Mouse (Mus musculus) forebrain, postnatal 0 days (tissue): ENCODE measurements around the gene Panx3. TPM values are rescaled to one million over a fixed set of nuclear protein-coding genes. Genes with fewer than 3 reads are reported as not detected.

Source experiments
- ATAC-seq: fragments of 200-750 bp; cut with Nextera tagmentation; 2 replicates; pipeline ENCODE4 v1.8.0; 2017; ENCODE audit warnings: mild to moderate bottlenecking, moderate library complexity
- DNase-seq: peaks from one replicate; pipeline ENCODE4 v3.0.0-alpha.2; 2015
- H3K27ac ChIP-seq: fragments of 300-500 bp; sonication (generic); 2 replicates; pipeline ENCODE4 v1.5.1; 2014; ENCODE audit warnings: low read depth, mild to moderate bottlenecking, antibody characterized with exemption, low read length, moderate library complexity, mixed read lengths
- H3K27me3 ChIP-seq: fragments of 300-500 bp; sonication (generic); 2 replicates; pipeline ENCODE4 v1.6.1; 2014; ENCODE audit warnings: mild to moderate bottlenecking, low read length, mixed read lengths; ENCODE audit not compliant: insufficient read depth
- H3K36me3 ChIP-seq: fragments of 300-500 bp; sonication (generic); 2 replicates; pipeline ENCODE4 v1.6.1; 2014; ENCODE audit warnings: mild to moderate bottlenecking, moderate library complexity; ENCODE audit not compliant: insufficient read depth
- H3K4me1 ChIP-seq: fragments of 300-500 bp; sonication (generic); 2 replicates; pipeline ENCODE4 v1.6.1; 2014; ENCODE audit warnings: antibody characterized with exemption; ENCODE audit not compliant: insufficient read depth
- H3K4me2 ChIP-seq: fragments of 300-500 bp; sonication (generic); 2 replicates; pipeline ENCODE4 v1.6.1; 2014; ENCODE audit warnings: low read depth, mild to moderate bottlenecking, moderate library complexity
- H3K4me3 ChIP-seq: fragments of 300-500 bp; sonication (generic); 2 replicates; pipeline ENCODE4 v1.5.1; 2014; ENCODE audit warnings: low read depth, low read length, mixed read lengths
- H3K9ac ChIP-seq: fragments of 300-500 bp; sonication (generic); 2 replicates; pipeline ENCODE4 v1.6.1; 2014; ENCODE audit warnings: mild to moderate bottlenecking
- H3K9me3 ChIP-seq: fragments of 300-500 bp; sonication (generic); 2 replicates; pipeline ENCODE4 v1.6.1; 2016; ENCODE audit warnings: low read length
- CTCF ChIP-seq: sonication (generic); IDR thresholded peaks from 2 replicates; pipeline ENCODE4 v1.5.1; 2016; ENCODE audit warnings: antibody characterized with exemption, control low read depth, low read depth
- WGBS: fragments of 180-500 bp; shearing (Covaris S2); extraction: QIAGEN DNeasy Blood & Tissue Kit; methylation state at CpG from one replicate; pipeline ENCODE4 v1.1.7; 2014; 5-methylcytosine and 5-hydroxymethylcytosine counted together
- polyA plus RNA-seq: library from polyadenylated mRNA; unstranded; fragments of >200 nt; fragmentation: Nextera tagmentation; extraction: Ambion mirVana; gene quantifications from 2 replicates; pipeline ENCODE4 v1.2.1, GENCODE M21; 2015
- total RNA-seq: library from RNA; depleted of rRNA; stranded (reverse); fragments of >200 nt; gene quantifications from 2 replicates; pipeline ENCODE4 v1.2.3, GENCODE M21; 2014

The Panx3 gene
- total and polyA plus RNA-seq, 2 experiments from 2014 or later, result 1.8 TPM; not detected in 1

GRCm38 (mm10) chr9:37636335-37636734 is 32.7 kb downstream of the Panx3 start:
- H3K27ac ChIP-seq, result peak overlapping the region; percentile 54
- H3K4me3 ChIP-seq, result no peak overlapping the region
- DNase-seq (peak; percentile 73), ATAC-seq (peak; percentile 57; the same call in 1 of the 2 replicates)
- TF ChIP-seq CTCF, result peak; percentile 84
- H3K36me3 ChIP-seq, result no peaks in the 10 kb centered on the region
- H3K9me3 ChIP-seq, result no peaks in the 10 kb centered on the region
- 14% methylated on average over 7 of the region's 7 CpGs for WGBS
- no peak overlapping the region for H3K4me2 ChIP-seq
- H3K27me3 ChIP-seq, result no peaks in the 10 kb centered on the region
- no peak overlapping the region for H3K9ac ChIP-seq
- H3K4me1 ChIP-seq, result no peaks in the 10 kb centered on the region

DNA sequence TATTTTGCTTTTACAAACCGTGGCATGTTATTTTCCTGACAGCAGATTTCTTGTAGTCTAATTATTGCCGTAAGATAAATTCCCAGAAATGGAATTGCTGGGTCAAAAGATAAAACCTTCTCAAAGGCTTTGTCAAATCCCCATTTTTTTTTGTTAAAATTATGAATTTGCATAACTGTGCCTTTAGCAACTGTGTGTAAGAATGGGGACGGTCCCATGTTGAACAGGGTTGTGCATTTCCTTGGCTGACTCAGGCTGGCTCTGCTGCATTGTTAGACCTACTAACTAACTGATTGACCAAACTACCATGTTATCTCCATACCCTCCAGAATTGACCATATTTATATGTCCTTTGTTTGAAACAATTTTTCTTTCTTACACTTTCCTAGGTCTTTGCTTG is 34.8 kb downstream of the Panx3 start:
- 93% methylated on average over 3 of the region's 3 CpGs for WGBS
- no peak for TF ChIP-seq CTCF
- Histone ChIP-seq H3K9ac (no peak overlapping the region), H3K4me1 (no peaks in the 10 kb centered on the region), H3K36me3 (no peaks in the 10 kb centered on the region), H3K4me3 (no peak overlapping the region), H3K27me3 (no peaks in the 10 kb centered on the region), H3K4me2 (no peak overlapping the region), H3K9me3 (no peaks in the 10 kb centered on the region), H3K27ac (no peak overlapping the region)
- no peak for DNase-seq
- ATAC-seq, result no peak

DNA sequence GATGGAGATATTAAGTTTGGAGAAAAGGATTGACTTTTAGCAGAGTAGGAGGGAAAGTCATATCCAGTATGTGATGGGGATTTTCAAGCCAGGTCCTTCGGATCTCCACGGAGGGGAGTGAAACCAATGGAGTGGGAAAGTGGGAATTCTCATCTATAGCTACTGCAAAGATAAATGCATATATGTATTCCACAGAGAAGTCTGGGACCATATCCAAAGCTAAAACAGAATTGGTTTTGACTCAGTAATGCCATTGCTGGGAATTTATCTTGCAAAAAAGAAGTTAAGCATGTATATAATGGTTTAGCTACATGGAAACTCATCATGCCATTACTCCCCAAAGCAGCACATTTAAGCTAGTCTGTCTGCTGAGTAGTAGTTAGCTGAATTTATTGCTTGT is 36.7 kb downstream of the Panx3 start:
- WGBS, result 71% methylated on average over 2 of the region's 2 CpGs
- Histone ChIP-seq H3K27me3 (no peaks in the 10 kb centered on the region), H3K4me2 (no peak overlapping the region), H3K9ac (no peak overlapping the region), H3K36me3 (no peaks in the 10 kb centered on the region), H3K4me3 (no peak overlapping the region), H3K9me3 (no peaks in the 10 kb centered on the region), H3K4me1 (no peaks in the 10 kb centered on the region), H3K27ac (no peak overlapping the region)
- ATAC-seq (no peak), DNase-seq (no peak)
- TF ChIP-seq CTCF, result no peak

GRCm38 (mm10) chr9:37629941-37630340 is 39.1 kb downstream of the Panx3 start:
- 93% methylated on average over 2 of the region's 2 CpGs for WGBS

GRCm38 (mm10) chr9:37628581-37628980 is 40.5 kb downstream of the Panx3 start:
- H3K27ac ChIP-seq, result no peak overlapping the region
- H3K9me3 ChIP-seq, result no peaks in the 10 kb centered on the region
- H3K4me2 ChIP-seq, result no peak overlapping the region
- H3K4me1 ChIP-seq, result peaks cover 17% of the 10 kb centered on the region
- 41% methylated on average over 4 of the region's 4 CpGs for WGBS
- no peak for ATAC-seq
- DNase-seq, result no peak
- TF ChIP-seq CTCF, result no peak
- no peak overlapping the region for H3K4me3 ChIP-seq
- no peak overlapping the region for H3K9ac ChIP-seq
- H3K27me3 ChIP-seq, result no peaks in the 10 kb centered on the region
- no peaks in the 10 kb centered on the region for H3K36me3 ChIP-seq

More at GRCm38 (mm10) chr9:37629941-37630340, 39.1 kb downstream of the Panx3 start:
- no peak overlapping the region for H3K4me2 ChIP-seq
- H3K27ac ChIP-seq, result no peak overlapping the region
- no peaks in the 10 kb centered on the region for H3K9me3 ChIP-seq
- no peak overlapping the region for H3K4me3 ChIP-seq
- peaks cover 16% of the 10 kb centered on the region for H3K4me1 ChIP-seq
- no peak for TF ChIP-seq CTCF
- ATAC-seq (no peak), DNase-seq (no peak)
- H3K27me3 ChIP-seq, result no peaks in the 10 kb centered on the region
- H3K36me3 ChIP-seq, result no peaks in the 10 kb centered on the region
- no peak overlapping the region for H3K9ac ChIP-seq

- no peak overlapping the region for H3K4me2 ChIP-seq
- no peaks in the 10 kb centered on the region for H3K36me3 ChIP-seq
- H3K27me3 ChIP-seq, result no peaks in the 10 kb centered on the region
- peaks cover 17% of the 10 kb centered on the region for H3K4me1 ChIP-seq
- no peak overlapping the region for H3K9ac ChIP-seq
- WGBS, result 95% methylated on average over 1 of the region's 1 CpGs
- no peak for DNase-seq
- H3K4me3 ChIP-seq, result no peak overlapping the region
- H3K9me3 ChIP-seq, result no peaks in the 10 kb centered on the region
- no peak for ATAC-seq
- no peak overlapping the region for H3K27ac ChIP-seq
- no peak for TF ChIP-seq CTCF
These were observed 41.8 kb downstream of the Panx3 start for GRCm38 (mm10) chr9:37627263-37627662.

- TF ChIP-seq CTCF, result no peak
- peak overlapping the region; percentile 91 for H3K27ac ChIP-seq
- no peaks in the 10 kb centered on the region for H3K36me3 ChIP-seq
- peak overlapping the region; percentile 40 for H3K9ac ChIP-seq
- ATAC-seq, result peak; percentile 8
- no peaks in the 10 kb centered on the region for H3K9me3 ChIP-seq
- H3K27me3 ChIP-seq, result no peaks in the 10 kb centered on the region
- H3K4me2 ChIP-seq, result peak overlapping the region; percentile 38
- 8% methylated on average over 3 of the region's 3 CpGs for WGBS
- DNase-seq, result no peak
- no peak overlapping the region for H3K4me3 ChIP-seq
- H3K4me1 ChIP-seq, result peaks cover 17% of the 10 kb centered on the region
These were observed 42.9 kb downstream of the Panx3 start for GRCm38 (mm10) chr9:37626103-37626567.
